ENCODE assay signal across 10 mouse cellular contexts in the genomic region with DNA sequence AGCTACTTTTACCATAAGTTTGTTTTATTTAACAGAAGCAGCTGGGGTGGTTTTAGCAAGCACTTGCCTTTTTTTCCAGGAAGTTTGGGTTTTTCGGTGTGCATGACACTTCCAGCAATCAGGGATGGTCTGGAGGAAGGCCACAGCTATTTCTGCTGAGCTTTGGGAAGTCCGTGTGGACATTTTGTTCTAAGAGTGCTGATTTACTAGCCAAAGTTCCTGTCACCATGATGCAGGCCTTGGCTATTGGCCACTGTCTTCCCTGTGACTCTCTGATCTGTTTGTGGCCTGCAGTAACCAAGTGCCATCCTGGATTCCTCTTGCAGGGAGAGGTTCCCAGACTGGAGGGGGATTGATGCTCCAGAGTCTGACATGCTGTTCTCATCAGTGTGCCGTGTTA. TPM values are rescaled to one million over a fixed set of nuclear protein-coding genes. Genes with fewer than 3 reads are reported as not detected.
DNase-seq lines count a peak whose midpoint lies in the region; ATAC-seq and TF ChIP-seq lines count a peak whose summit lies in the region.
"Had no signal": no experiment of that assay in that cellular context is flagged by ENCODE, and none has a peak within 500 bp of the region (broad histone marks: within the 10 kb centered on the region; RNA-seq: fewer than 3 reads in every experiment).

No protein-coding gene starts in this region.

- 85% methylated on average over 3 of the region's 3 CpGs for WGBS in midbrain, embryonic 11.5 days
- WGBS in midbrain, embryonic 16.5 days = 78% methylated on average over 3 of the region's 3 CpGs
- 55% methylated on average over 3 of the region's 3 CpGs for WGBS in heart, embryonic 15.5 days
- WGBS in small intestine, adult 2 months = 69% methylated on average over 3 of the region's 3 CpGs

- DNase-seq in adrenal gland, postnatal 10 days = peak; percentile 28
- DNase-seq in adrenal gland, adult 2 months = no peak
- peak; percentile 62 for DNase-seq in midbrain, embryonic 11.5 days (ENCODE audit: low spot score, missing footprints)
- DNase-seq in urinary bladder, adult 2 months (ENCODE audit: low spot score) = no peak
- no peak for DNase-seq in neural tube, embryonic 10.5 days (ENCODE audit: extremely low spot score, low spot score)
- DNase-seq: right cerebral cortex, postnatal 25 days had no signal

- H3K9me3 ChIP-seq in midbrain, embryonic 11.5 days (ENCODE audit: control insufficient read depth, low read length) = no peaks in the 10 kb centered on the region
- H3K9me3 ChIP-seq in midbrain, embryonic 16.5 days (replicated peaks; ENCODE audit: control insufficient read depth, low read length, poor library complexity, severe bottlenecking) = no peaks in the 10 kb centered on the region
- H3K9me3 ChIP-seq in heart, embryonic 15.5 days (replicated peaks) = no peaks in the 10 kb centered on the region
- H3K9me3 ChIP-seq: neural tube, embryonic 13.5 days had no signal

- no peaks in the 10 kb centered on the region for H3K27me3 ChIP-seq in midbrain, embryonic 11.5 days (ENCODE audit: control insufficient read depth, insufficient read depth, low read length)
- H3K27me3 ChIP-seq in midbrain, embryonic 16.5 days (ENCODE audit: control insufficient read depth, insufficient read depth, low read depth, low read length) = no peaks in the 10 kb centered on the region
- H3K27me3 ChIP-seq in heart, embryonic 15.5 days = no peaks in the 10 kb centered on the region
- no peaks in the 10 kb centered on the region for H3K27me3 ChIP-seq in small intestine, adult 2 months (ENCODE audit: control insufficient read depth, insufficient read depth, low read length)
- H3K27me3 ChIP-seq: neural tube, embryonic 13.5 days had no signal

- H3K4me1 ChIP-seq in midbrain, embryonic 11.5 days (ENCODE audit: control insufficient read depth, insufficient read depth, low read length) = peaks cover 11% of the 10 kb centered on the region; the same call in 1 of the 2 replicates
- no peaks in the 10 kb centered on the region; the same call in 1 of the 2 replicates for H3K4me1 ChIP-seq in midbrain, embryonic 16.5 days (ENCODE audit: control insufficient read depth, insufficient read depth, low read length)
- peaks cover 38% of the 10 kb centered on the region for H3K4me1 ChIP-seq in heart, embryonic 15.5 days (replicated peaks)
- no peaks in the 10 kb centered on the region for H3K4me1 ChIP-seq in small intestine, adult 2 months (ENCODE audit: control insufficient read depth, insufficient read depth, insufficient read length, low read length)
- H3K4me1 ChIP-seq: neural tube, embryonic 13.5 days had no signal

- H3K27ac ChIP-seq in midbrain, embryonic 11.5 days (ENCODE audit: low read depth, low read length) = no peak overlapping the region
- H3K27ac ChIP-seq in midbrain, embryonic 16.5 days (ENCODE audit: low read length) = no peak overlapping the region
- H3K27ac ChIP-seq in heart, embryonic 15.5 days = peak overlapping the region; percentile 57
- 0 out of 2 replicates have a peak overlapping the region, but pooled peaks have one; percentile 6 for H3K27ac ChIP-seq in small intestine, adult 2 months (ENCODE audit: insufficient read depth, low read depth, low read length)
- H3K27ac ChIP-seq: neural tube, embryonic 13.5 days had no signal

- no peak for ATAC-seq in midbrain, embryonic 11.5 days (ENCODE audit: low FRiP score)
- ATAC-seq in midbrain, embryonic 16.5 days = no peak
- ATAC-seq in heart, embryonic 15.5 days (replicated peaks; ENCODE audit: insufficient number of reproducible peaks, insufficient read depth, low FRiP score, low read depth) = no peak

- H3K4me3 ChIP-seq in midbrain, embryonic 11.5 days (ENCODE audit: low read depth, low read length) = no peak overlapping the region
- no peak overlapping the region for H3K4me3 ChIP-seq in midbrain, embryonic 16.5 days (ENCODE audit: low read depth, low read length)
- H3K4me3 ChIP-seq in heart, embryonic 15.5 days = no peak overlapping the region
- no peak overlapping the region for H3K4me3 ChIP-seq in small intestine, adult 2 months (ENCODE audit: low read depth, low read length)
- H3K4me3 ChIP-seq: neural tube, embryonic 13.5 days had no signal

- no peak for TF ChIP-seq CTCF in small intestine, adult 2 months (IDR thresholded peaks at IDR 0.05; ENCODE audit: extremely low read depth, insufficient read length, insufficient replicate concordance, low read depth, low read length)

- no peak overlapping the region for H3K9ac ChIP-seq in midbrain, embryonic 11.5 days (ENCODE audit: low read length)
- H3K9ac ChIP-seq in midbrain, embryonic 16.5 days (ENCODE audit: low read depth, low read length) = no peak overlapping the region
- no peak overlapping the region for H3K9ac ChIP-seq in heart, embryonic 15.5 days
- H3K9ac ChIP-seq: neural tube, embryonic 13.5 days had no signal

- H3K36me3 ChIP-seq in midbrain, embryonic 11.5 days (ENCODE audit: control insufficient read depth, insufficient read depth, low read length) = no peaks in the 10 kb centered on the region
- no peaks in the 10 kb centered on the region; the same call in 1 of the 2 replicates for H3K36me3 ChIP-seq in midbrain, embryonic 16.5 days (ENCODE audit: control insufficient read depth, insufficient read depth, low read length)
- H3K36me3 ChIP-seq in heart, embryonic 15.5 days = peaks cover 14% of the 10 kb centered on the region
- peaks cover 51% of the 10 kb centered on the region for H3K36me3 ChIP-seq in small intestine, adult 2 months (ENCODE audit: control insufficient read depth, insufficient read depth, low read length)

- no peak overlapping the region for H3K4me2 ChIP-seq in midbrain, embryonic 11.5 days
- H3K4me2 ChIP-seq in midbrain, embryonic 16.5 days (ENCODE audit: low read length) = no peak overlapping the region
- no peak overlapping the region for H3K4me2 ChIP-seq in heart, embryonic 15.5 days
- H3K4me2 ChIP-seq: neural tube, embryonic 13.5 days had no signal

- TF ChIP-seq POLR2A in small intestine, adult 2 months (IDR thresholded peaks at IDR 0.05; ENCODE audit: low read depth, low read length) = no peak

RNA-seq across cellular contexts. Expression of gene Mtmr12, which starts 39.0 kb away (rescaled TPM):
- 10 to 100 TPM; 19.5 TPM for total RNA-seq in adrenal gland, postnatal 10 days (2021)
- 10 to 100 TPM; 21.0 to 24.1 TPM for total RNA-seq in adrenal gland, adult 2 months (2021)
- 10.3 and 11.9 TPM in 2 replicates for polyA plus RNA-seq in adrenal gland, adult 2 months (2012; rRNA removed)
- polyA plus RNA-seq in midbrain, embryonic 11.5 days (2014; fragmentation: Nextera tagmentation; extraction: Ambion mirVana) = 16.5 and 17.7 TPM in 2 replicates
- 8.1 TPM in 2 replicates for polyA plus RNA-seq in midbrain, embryonic 16.5 days (2015; fragmentation: Nextera tagmentation; extraction: Ambion mirVana)
- polyA plus RNA-seq in heart, embryonic 15.5 days (2015; fragmentation: Nextera tagmentation; extraction: Ambion mirVana) = 9.5 and 14.1 TPM in 2 replicates
- 11.7 and 24.7 TPM in 2 replicates for polyA plus RNA-seq in small intestine, adult 2 months (2012; rRNA removed)
- polyA plus RNA-seq in urinary bladder, adult 2 months (2012; rRNA removed) = 13.7 and 14.0 TPM in 2 replicates

Comparison
In these comparisons a context has a peak if more than half of its experiments do, and no peak if none do; other contexts are left out.
1. DNase-seq: peak in adrenal gland, postnatal 10 days (single experiment) and midbrain, embryonic 11.5 days (single experiment); none in adrenal gland, adult 2 months (single experiment), urinary bladder, adult 2 months (single experiment) and neural tube, embryonic 10.5 days (single experiment).
2. H3K27ac ChIP-seq: peak in heart, embryonic 15.5 days (single experiment) and small intestine, adult 2 months (single experiment); none in midbrain, embryonic 11.5 days (single experiment) and midbrain, embryonic 16.5 days (single experiment).